9 mouse cellular contexts compared by ENCODE assay signal in the genomic region with DNA sequence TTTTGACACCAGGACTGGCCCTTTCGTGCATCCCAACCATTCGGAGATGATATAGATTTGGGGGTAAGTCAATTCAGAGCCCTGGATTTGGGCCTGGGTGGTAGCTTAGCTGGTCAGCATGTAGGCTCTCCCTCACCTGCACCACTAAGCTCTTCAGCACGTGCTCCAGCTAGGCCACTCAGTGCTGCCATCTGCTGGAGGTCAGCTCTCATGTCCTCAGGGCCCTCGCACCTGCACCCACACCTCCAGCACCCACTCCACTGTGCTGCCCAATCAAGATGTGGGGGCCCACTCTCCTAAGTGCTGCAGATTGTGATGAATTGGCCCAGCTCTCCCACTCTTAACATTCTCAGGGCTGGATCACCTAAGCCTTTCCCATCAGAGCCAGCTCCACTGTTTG. TPM values are rescaled to one million over a fixed set of nuclear protein-coding genes. Genes with fewer than 3 reads are reported as not detected.
DNase-seq lines count a peak whose midpoint lies in the region; ATAC-seq and TF ChIP-seq lines count a peak whose summit lies in the region.
"Had no signal": no experiment of that assay in that cellular context is flagged by ENCODE, and none has a peak within 500 bp of the region (broad histone marks: within the 10 kb centered on the region; RNA-seq: fewer than 3 reads in every experiment).

No protein-coding gene starts in this region.

- H3K9ac ChIP-seq in heart, adult 2 months (ENCODE audit: low read depth, low read length) = no peak overlapping the region
- H3K9ac ChIP-seq in midbrain, embryonic 12.5 days (replicated peaks) = no peak overlapping the region
- no peak overlapping the region for H3K9ac ChIP-seq in stomach, embryonic 15.5 days
- H3K9ac ChIP-seq: limb, embryonic 15.5 days had no signal

- H3K9me3 ChIP-seq in heart, embryonic 10.5 days = no peaks in the 10 kb centered on the region
- no peaks in the 10 kb centered on the region for H3K9me3 ChIP-seq in midbrain, embryonic 12.5 days
- no peaks in the 10 kb centered on the region for H3K9me3 ChIP-seq in stomach, embryonic 15.5 days
- H3K9me3 ChIP-seq: limb, embryonic 15.5 days had no signal

- H3K79me2 ChIP-seq in heart, adult 2 months (replicated peaks; ENCODE audit: control insufficient read depth, insufficient read depth, low read length) = no peaks in the 10 kb centered on the region

- intact Hi-C loops in heart, adult 2 months (cut with DNase I) = loop anchor here (5.0 kb wide), 2 partner anchors 63 to 88 kb away; no protein-coding TSS in a partner anchor
- intact Hi-C loops in heart, postnatal 36 days (cut with DNase I) = loop anchor here (1.0 kb wide), 1 partner anchor 63 kb away; no protein-coding TSS in a partner anchor

- TF ChIP-seq CTCF in heart, adult 2 months (IDR thresholded peaks at IDR 0.05) = peak; percentile 75
- TF ChIP-seq CTCF in cortical plate, adult 2 months (IDR thresholded peaks at IDR 0.05; ENCODE audit: extremely low read depth, insufficient read depth, low read length) = peak; percentile 61

- 0 out of 2 replicates have a peak, but pooled peaks have one; percentile 20 for TF ChIP-seq EP300 in heart, adult 2 months (IDR thresholded peaks at IDR 0.05; ENCODE audit: insufficient read depth, low read depth, low read length)

- TF ChIP-seq POLR2A in heart, adult 2 months (IDR thresholded peaks at IDR 0.05; ENCODE audit: insufficient read depth, low read depth, low read length) = no peak
- TF ChIP-seq POLR2A in cortical plate, adult 2 months (IDR thresholded peaks at IDR 0.05; ENCODE audit: extremely low read depth, insufficient read depth, low read length) = no peak

- no peaks in the 10 kb centered on the region for H3K4me1 ChIP-seq in heart, adult 2 months (ENCODE audit: control insufficient read depth, insufficient read depth, low read length)
- H3K4me1 ChIP-seq in heart, embryonic 10.5 days = no peaks in the 10 kb centered on the region
- no peaks in the 10 kb centered on the region for H3K4me1 ChIP-seq in cortical plate, adult 2 months (ENCODE audit: control insufficient read depth, insufficient read depth, low read length)
- H3K4me1 ChIP-seq in midbrain, embryonic 12.5 days = no peaks in the 10 kb centered on the region
- no peaks in the 10 kb centered on the region for H3K4me1 ChIP-seq in stomach, embryonic 15.5 days
- H3K4me1 ChIP-seq: limb, embryonic 15.5 days had no signal

- WGBS in heart, adult 2 months = 61% methylated on average over 4 of the region's 4 CpGs
- 63% methylated on average over 4 of the region's 4 CpGs for WGBS in heart, embryonic 10.5 days
- 67% methylated on average over 4 of the region's 4 CpGs for WGBS in midbrain, embryonic 12.5 days
- 66% methylated on average over 4 of the region's 4 CpGs for WGBS in stomach, embryonic 15.5 days

- no peak overlapping the region for H3K27ac ChIP-seq in heart, adult 2 months
- H3K27ac ChIP-seq in heart, embryonic 10.5 days = no peak overlapping the region
- no peak overlapping the region for H3K27ac ChIP-seq in cortical plate, adult 2 months (ENCODE audit: insufficient read depth, low read length)
- no peak overlapping the region for H3K27ac ChIP-seq in midbrain, embryonic 12.5 days (replicated peaks)
- H3K27ac ChIP-seq in stomach, embryonic 15.5 days = no peak overlapping the region
- H3K27ac ChIP-seq: limb, embryonic 15.5 days had no signal

- H3K4me3 ChIP-seq in heart, adult 2 months = no peak overlapping the region
- H3K4me3 ChIP-seq in heart, embryonic 10.5 days = no peak overlapping the region
- H3K4me3 ChIP-seq in cortical plate, adult 2 months (ENCODE audit: insufficient read depth, low read length) = no peak overlapping the region
- no peak overlapping the region for H3K4me3 ChIP-seq in midbrain, embryonic 12.5 days
- no peak overlapping the region for H3K4me3 ChIP-seq in stomach, embryonic 15.5 days (replicated peaks)
- H3K4me3 ChIP-seq: limb, embryonic 15.5 days had no signal

- H3K4me2 ChIP-seq in midbrain, embryonic 12.5 days (replicated peaks) = no peak overlapping the region
- H3K4me2 ChIP-seq in stomach, embryonic 15.5 days = no peak overlapping the region
- H3K4me2 ChIP-seq: limb, embryonic 15.5 days had no signal

- DNase-seq in heart, adult 2 months = peak; percentile 46 to 61
- DNase-seq in heart, embryonic 10.5 days (ENCODE audit: low spot score) = no peak
- DNase-seq in heart, postnatal 36 days = peak; percentile 39 to 68
- DNase-seq in kidney, postnatal 4 days = peak; percentile 68 to 74

- H3K36me3 ChIP-seq in heart, adult 2 months (ENCODE audit: control insufficient read depth, insufficient read depth, low read length) = no peaks in the 10 kb centered on the region
- H3K36me3 ChIP-seq in heart, embryonic 10.5 days = no peaks in the 10 kb centered on the region
- no peaks in the 10 kb centered on the region for H3K36me3 ChIP-seq in midbrain, embryonic 12.5 days
- no peaks in the 10 kb centered on the region for H3K36me3 ChIP-seq in stomach, embryonic 15.5 days
- H3K36me3 ChIP-seq: limb, embryonic 15.5 days had no signal

- no peaks in the 10 kb centered on the region for H3K27me3 ChIP-seq in heart, adult 2 months (ENCODE audit: control insufficient read depth, insufficient read depth, low read length)
- H3K27me3 ChIP-seq in heart, embryonic 10.5 days (ENCODE audit: insufficient read depth, poor library complexity, severe bottlenecking) = no peaks in the 10 kb centered on the region
- no peaks in the 10 kb centered on the region for H3K27me3 ChIP-seq in midbrain, embryonic 12.5 days
- H3K27me3 ChIP-seq in stomach, embryonic 15.5 days (replicated peaks) = no peaks in the 10 kb centered on the region
- H3K27me3 ChIP-seq: limb, embryonic 15.5 days had no signal

- peak; percentile 81 for ATAC-seq in activated CD4-positive, CD25-positive, alpha-beta regulatory T cell, adult 4 months
- peak; percentile 67 for ATAC-seq in midbrain, embryonic 12.5 days (ENCODE audit: low FRiP score, low read depth)
- ATAC-seq in stomach, embryonic 15.5 days (ENCODE audit: insufficient read depth, low FRiP score, low read depth) = 0 out of 2 replicates have a peak, but pooled peaks have one; percentile 32

RNA-seq across cellular contexts. Expression of a gene that starts 41.4 kb away (rescaled TPM):
- 10 to 100 TPM; 47.2 to 48.1 TPM for total RNA-seq in heart, adult 2 months (2021)
- polyA plus RNA-seq in heart, adult 2 months (2012; rRNA removed) = 66.6 and 67.4 TPM in 2 replicates
- polyA plus RNA-seq in heart, embryonic 10.5 days (2016; fragmentation: Nextera tagmentation; extraction: Ambion mirVana) = 121 and 191 TPM in 2 replicates
- polyA plus RNA-seq in activated CD4-positive, CD25-positive, alpha-beta regulatory T cell, adult 4 months (2017; shearing (Covaris generic)) = 100 to 1,000 TPM; 111 to 120 TPM
- polyA plus RNA-seq in cortical plate, adult 2 months (2012; rRNA removed) = 225 and 240 TPM in 2 replicates
- total RNA-seq in heart, postnatal 36 days (2021) = 10 to 100 TPM; 49.0 to 65.7 TPM
- polyA plus RNA-seq in midbrain, embryonic 12.5 days (2016; fragmentation: Nextera tagmentation; extraction: Ambion mirVana) = 46.3 and 48.6 TPM in 2 replicates
- 39.8 and 51.2 TPM in 2 replicates for polyA plus RNA-seq in stomach, embryonic 15.5 days (2015; fragmentation: Nextera tagmentation; extraction: Ambion mirVana)
